Mouse (Mus musculus) ES-E14 (cell line): ENCODE results near the gene Spsb3. TPM values are rescaled to one million over a fixed set of nuclear protein-coding genes. Genes with fewer than 3 reads are reported as not detected.

ENCODE experiments used
- DNase-seq: peaks from one replicate; pipeline ENCODE4 v3.0.0-alpha.2; 2013; ENCODE audit warnings: low read depth, low spot score
- H3K27ac ChIP-seq: 2 replicates; pipeline ENCODE4 v1.5.1; 2012; ENCODE audit warnings: low read depth, mild to moderate bottlenecking, low read length, moderate library complexity, mixed read lengths; ENCODE audit not compliant: poor library complexity, insufficient read depth, severe bottlenecking
- H3K36me3 ChIP-seq: 2 replicates; pipeline ENCODE4 v1.6.1; 2012; ENCODE audit warnings: mild to moderate bottlenecking, low read length, moderate library complexity, mixed read lengths; ENCODE audit not compliant: control insufficient read depth, poor library complexity, insufficient read depth, severe bottlenecking
- H3K4me1 ChIP-seq, 2 experiments: fragments of 150-350 bp in 1 of 2; sonication (generic) in 1 of 2; 2 replicates each; pipeline ENCODE4 v1.6.1; 2012; ENCODE audit warnings: low read length in 2 of 2, mild to moderate bottlenecking in 1 of 2, mixed read lengths in 1 of 2; ENCODE audit not compliant: control insufficient read depth in 2 of 2, insufficient read depth in 2 of 2, poor library complexity in 1 of 2
- H3K4me3 ChIP-seq, 2 experiments: fragments of 150-350 bp in 1 of 2; sonication (generic) in 1 of 2; 2 replicates each; pipeline ENCODE4 v1.5.1; 2012; ENCODE audit warnings: low read length in 2 of 2, low read depth in 1 of 2, mild to moderate bottlenecking in 1 of 2, mixed read lengths in 1 of 2; ENCODE audit not compliant: insufficient read depth in 1 of 2, poor library complexity in 1 of 2, severe bottlenecking in 1 of 2
- H3K9ac ChIP-seq: 2 replicates; pipeline ENCODE4 v1.6.1; 2012; ENCODE audit warnings: low read depth, mild to moderate bottlenecking, low read length, mixed read lengths; ENCODE audit not compliant: poor library complexity, insufficient read depth, severe bottlenecking
- H3K9me3 ChIP-seq: fragments of 150-350 bp; sonication (generic); 2 replicates; pipeline ENCODE4 v1.6.1; 2012; ENCODE audit warnings: low read depth, mild to moderate bottlenecking, low read length; ENCODE audit not compliant: control insufficient read depth, insufficient read depth
- CHD2 ChIP-seq: IDR thresholded peaks from 2 replicates; pipeline ENCODE4 v1.6.1; 2014; ENCODE audit warnings: mild to moderate bottlenecking, low read depth, low read length, inconsistent platforms
- HCFC1 ChIP-seq: IDR thresholded peaks from 2 replicates; pipeline ENCODE4 v1.6.1; 2012; ENCODE audit warnings: low read length, inconsistent platforms, borderline replicate concordance; ENCODE audit not compliant: insufficient read depth
- MAFK ChIP-seq: IDR thresholded peaks from 2 replicates; pipeline ENCODE4 v1.6.1; 2014; ENCODE audit warnings: mild to moderate bottlenecking, low read depth, low read length, inconsistent platforms; ENCODE audit not compliant: insufficient read depth
- ZC3H11A ChIP-seq: IDR thresholded peaks from 2 replicates; pipeline ENCODE4 v1.6.1; 2012; ENCODE audit warnings: low read depth, mild to moderate bottlenecking, inconsistent platforms, low read length, borderline replicate concordance
- ZNF384 ChIP-seq: IDR thresholded peaks from 2 replicates; pipeline ENCODE4 v1.6.1; 2012; ENCODE audit warnings: low read depth, low read length, inconsistent platforms
- in situ Hi-C, 2 experiments: fragments of 600-800 bp; cut with MboI; formaldehyde crosslinking; loops; one replicate each; pipeline ENCODE4 v1.15.1; 2025; ENCODE audit warnings: low sequenced_read_pairs in 2 of 2, inconsistent platforms in 1 of 2; ENCODE audit not compliant: unreplicated experiment in 2 of 2
- total RNA-seq: library from RNA; depleted of rRNA; stranded (reverse); fragments of 300-350 nt; gene quantifications from 2 replicates; pipeline ENCODE4 v1.2.3, GENCODE M21; 2012

The Spsb3 gene
- total RNA-seq, 1 experiment = 34.2 TPM

DNA sequence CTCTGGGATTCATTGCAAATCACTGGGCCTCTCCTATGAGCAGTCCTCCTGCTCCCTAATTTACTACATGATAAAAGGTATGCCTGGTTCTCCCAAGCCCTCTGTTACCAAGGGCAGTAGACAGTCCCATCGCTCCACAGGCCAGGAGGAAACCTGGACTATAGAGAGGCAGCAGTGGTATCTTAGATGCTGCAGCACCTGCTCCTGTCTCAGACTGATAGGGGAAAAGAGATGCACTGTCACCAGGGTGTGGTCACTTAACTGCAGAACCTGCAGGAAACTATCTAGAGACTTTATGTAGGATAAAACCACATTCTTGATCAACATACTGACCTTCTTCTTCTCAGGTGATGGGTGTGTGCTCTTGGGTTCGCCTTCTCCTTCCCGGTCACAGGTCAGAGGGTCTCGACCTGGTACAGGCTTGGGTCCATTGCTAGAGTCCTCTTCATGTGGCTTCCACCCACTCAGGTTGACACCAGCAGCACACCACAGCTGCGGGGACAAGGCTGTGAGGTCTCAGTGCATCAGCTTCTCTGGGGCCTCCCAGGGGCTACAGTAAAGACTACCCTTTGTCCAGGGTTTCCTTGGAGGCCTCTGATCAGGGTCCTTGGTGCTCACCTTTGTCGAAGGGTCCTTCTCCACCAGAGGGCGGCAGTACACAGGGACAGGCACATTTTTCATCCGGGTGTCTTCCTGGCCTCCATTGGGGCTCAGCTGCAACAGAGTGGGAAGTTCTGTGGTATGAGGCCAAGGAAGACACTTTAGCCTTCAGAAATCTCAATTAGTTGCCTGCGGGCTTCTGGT is 16.4 kb downstream of the Spsb3 start:
- Histone ChIP-seq H3K27ac (no peak overlapping the region), H3K4me1 (peaks cover 0 to 5% of the 10 kb centered on the region in 2 experiments; a peak in 1 of 4 replicates), H3K9me3 (no peaks in the 10 kb centered on the region), H3K36me3 (peaks cover 51% of the 10 kb centered on the region), H3K4me3 (no peak overlapping the region), H3K9ac (no peak overlapping the region)
- no peak for DNase-seq
- TF ChIP-seq HCFC1 (no peak), ZNF384 (no peak), CHD2 (no peak), ZC3H11A (no peak)
- in situ Hi-C loops = no loop called here

DNA sequence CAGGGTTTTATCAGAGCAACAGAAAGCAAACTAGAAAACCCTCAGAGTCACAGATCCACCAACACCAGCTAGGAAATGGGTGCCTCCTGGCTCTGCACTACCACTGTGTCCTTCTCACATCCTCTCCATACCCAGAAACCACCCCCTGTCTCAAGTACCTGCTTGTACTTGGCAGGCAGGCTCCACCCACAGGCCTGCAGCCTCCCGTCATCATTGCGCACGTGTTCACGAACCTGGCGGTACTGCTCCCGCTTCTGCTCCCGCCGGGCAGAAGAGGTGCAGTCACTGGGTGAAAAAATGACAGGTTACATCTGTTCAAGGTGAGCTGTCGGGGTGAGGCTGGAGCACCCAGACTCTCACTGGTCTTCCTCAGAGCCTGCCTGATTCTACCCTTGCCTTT is 17.3 kb downstream of the Spsb3 start:
- in situ Hi-C loops = no loop called here
- no peak overlapping the region for H3K27ac ChIP-seq
- peaks cover 51% of the 10 kb centered on the region for H3K36me3 ChIP-seq
- no peaks in the 10 kb centered on the region for H3K9me3 ChIP-seq
- peaks cover 0 to 3% of the 10 kb centered on the region in 2 experiments; a peak in 1 of 4 replicates for H3K4me1 ChIP-seq
- H3K4me3 ChIP-seq = no peak overlapping the region
- H3K9ac ChIP-seq = no peak overlapping the region
- TF ChIP-seq CHD2 = no peak
- no peak for TF ChIP-seq HCFC1
- DNase-seq = no peak

DNA sequence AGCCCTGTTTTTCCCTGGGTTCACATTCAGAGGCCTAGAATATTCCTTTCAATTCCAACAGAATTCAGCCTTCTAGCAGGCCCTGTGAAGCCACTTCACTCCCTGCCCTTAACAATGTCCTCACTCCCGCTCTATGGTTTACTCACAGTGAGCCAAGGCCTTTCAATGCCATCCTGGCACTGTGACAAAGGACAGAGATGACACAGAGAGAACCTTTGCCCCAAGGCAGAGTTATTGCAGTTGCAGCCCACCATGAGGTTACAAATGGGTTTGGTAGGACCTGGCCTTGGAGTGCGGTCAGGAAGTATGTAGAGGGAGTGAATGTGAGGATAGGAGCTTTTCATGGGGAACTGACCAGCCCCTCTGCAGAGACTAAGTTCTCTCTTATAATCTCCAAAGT is 21.1 kb downstream of the Spsb3 start:
- in situ Hi-C loops = no loop called here
- H3K36me3 ChIP-seq = peaks cover 28% of the 10 kb centered on the region
- peaks cover 0 to 3% of the 10 kb centered on the region in 2 experiments; a peak in 1 of 4 replicates for H3K4me1 ChIP-seq
- TF ChIP-seq HCFC1 = no peak
- no peak for TF ChIP-seq ZNF384
- no peak for TF ChIP-seq CHD2
- no peak overlapping the region for H3K9ac ChIP-seq
- no peaks in the 10 kb centered on the region for H3K9me3 ChIP-seq
- no peak overlapping the region for H3K27ac ChIP-seq
- no peak overlapping the region for H3K4me3 ChIP-seq
- DNase-seq = no peak

DNA sequence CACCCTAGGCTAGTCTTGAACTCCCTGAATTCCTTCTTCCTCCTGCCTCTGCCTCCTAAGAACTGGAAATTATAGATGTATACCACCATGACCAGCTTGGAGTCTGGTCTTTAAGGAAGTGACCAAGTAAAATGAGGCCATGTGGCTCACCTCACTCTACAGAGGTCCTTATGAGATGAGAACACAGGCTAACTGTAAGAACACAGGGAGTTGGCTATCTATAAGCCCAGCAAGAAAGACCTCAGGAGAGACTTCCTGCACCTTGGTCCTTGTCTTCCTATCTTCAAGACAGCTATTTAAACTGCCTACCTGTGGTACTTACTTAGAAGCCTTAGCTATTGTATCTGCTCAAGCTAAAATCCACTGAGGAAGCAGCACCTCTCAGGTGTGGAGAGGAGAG is 27.5 kb downstream of the Spsb3 start:
- Histone ChIP-seq H3K36me3 (peaks cover 41% of the 10 kb centered on the region), H3K4me3 (no peak overlapping the region), H3K9me3 (no peaks in the 10 kb centered on the region), H3K9ac (no peak overlapping the region), H3K4me1 (no peaks in the 10 kb centered on the region), H3K27ac (no peak overlapping the region)
- DNase-seq = no peak
- TF ChIP-seq ZC3H11A (no peak), MAFK (no peak), CHD2 (no peak), ZNF384 (no peak)
- in situ Hi-C loops = no loop called here

DNA sequence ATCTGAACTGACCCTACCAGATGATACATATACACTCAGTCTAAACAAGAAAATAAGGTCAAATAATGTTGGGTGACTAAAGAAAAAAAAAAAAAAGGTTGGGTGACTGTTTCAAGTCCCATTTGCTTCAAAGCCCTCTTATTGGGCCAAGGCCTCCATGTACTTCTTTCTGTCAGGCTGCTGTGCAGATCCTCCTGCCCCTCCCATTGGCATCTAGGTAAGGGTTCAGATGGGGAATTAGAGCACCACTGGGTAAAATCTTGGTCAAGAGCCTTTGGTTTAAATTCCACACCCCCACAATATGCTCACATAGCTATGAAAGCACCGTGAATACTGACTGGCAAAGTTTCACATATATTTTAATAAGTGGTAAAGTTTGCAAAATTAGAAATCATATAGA is 36.8 kb downstream of the Spsb3 start:
- in situ Hi-C loops = no loop called here
- H3K36me3 ChIP-seq = peaks cover 13% of the 10 kb centered on the region

More for the DNA sequence above, 36.8 kb downstream of the Spsb3 start:
- Histone ChIP-seq H3K4me1 (no peaks in the 10 kb centered on the region), H3K27ac (no peak overlapping the region), H3K9me3 (no peaks in the 10 kb centered on the region), H3K9ac (no peak overlapping the region), H3K4me3 (no peak overlapping the region)
- no peak for DNase-seq
- TF ChIP-seq MAFK (no peak), ZNF384 (no peak), CHD2 (no peak), HCFC1 (no peak), ZC3H11A (no peak)
